Mouse (Mus musculus) granulocyte monocyte progenitor cell, adult 5-6 weeks (primary cell): ENCODE results near the gene Gm15517. TPM values are rescaled to one million over a fixed set of nuclear protein-coding genes. Genes with fewer than 3 reads are reported as not detected.
A peak's percentile ranks its signal among the peaks of the same experiment; 100 is the strongest.
"Not testable (repeated sequence)": the region's sequence is repeated elsewhere in the genome, so short reads cannot be mapped to it uniquely, and the experiment has no call there.

Experiments
- ATAC-seq: replicated peaks from 2 replicates; pipeline ENCODE4 v1.8.0; 2016; ENCODE audit warnings: mild to moderate bottlenecking, moderate TSS enrichment, inconsistent platforms; ENCODE audit not compliant: poor library complexity, severe bottlenecking
- total RNA-seq, 2 experiments: library from RNA; stranded (forward) in 1 of 2; stranded (reverse) in 1 of 2; fragments of 200-712, 200-1000 nt in 1 of 2; fragments of >200 nt in 1 of 2; fragmentation: Nextera tagmentation in 1 of 2; gene quantifications; 2 replicates each; pipeline ENCODE4 v1.2.3; 2014 to 2017

Gene Gm15517
- total RNA-seq (2014; fragmentation: Nextera tagmentation) = not detected in 2 replicates
- total RNA-seq (2017) = not detected in 2 replicates

DNA sequence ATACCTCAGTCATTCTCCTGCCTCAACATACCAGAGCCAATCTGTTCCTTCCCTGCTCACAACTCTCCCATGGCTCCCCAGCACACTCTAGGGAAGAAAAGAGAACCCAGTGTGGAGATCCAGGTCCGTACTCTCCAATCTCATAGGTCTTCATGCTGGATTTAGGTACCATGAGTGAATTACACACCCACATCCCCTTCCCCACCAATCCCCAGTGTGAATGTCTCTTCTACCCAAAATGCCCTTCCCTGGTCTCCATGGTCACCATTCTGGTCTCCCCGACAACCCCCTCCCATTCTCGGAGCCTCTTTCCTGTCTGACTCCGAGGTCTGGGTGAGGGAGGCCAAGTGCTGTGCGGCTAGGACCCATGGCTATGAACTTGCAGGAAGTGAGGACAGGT lies at the start of gene Gm15517:
Gene Gm15517, plus strand, starts transcription at position 301 of the 400 bp plus-strand sequence.
- ATAC-seq = no peak

DNA sequence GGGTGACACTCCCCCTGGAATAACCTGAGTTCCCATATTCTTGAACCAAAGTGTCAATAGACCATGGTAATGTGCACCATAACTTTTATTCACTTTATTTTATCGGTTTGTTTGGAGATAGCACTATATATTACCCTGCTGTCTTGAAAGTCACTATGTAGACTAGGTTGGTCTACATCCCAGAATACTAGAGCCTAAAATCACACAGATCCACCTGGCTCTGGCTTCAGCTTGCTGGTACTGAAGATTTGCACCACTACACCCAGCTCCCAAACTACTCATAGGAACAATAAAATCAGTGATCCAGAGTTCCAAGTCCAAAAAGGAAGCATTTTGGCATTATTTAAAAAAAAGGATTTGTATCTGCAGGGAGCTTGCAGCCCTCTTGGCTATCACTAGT lies 45.6 kb upstream of the Gm15517 start, which contains the start of gene Klk1b5:
Gene Klk1b5, plus strand, starts transcription at position 301 of the 400 bp plus-strand sequence.
- ATAC-seq = no peak

DNA sequence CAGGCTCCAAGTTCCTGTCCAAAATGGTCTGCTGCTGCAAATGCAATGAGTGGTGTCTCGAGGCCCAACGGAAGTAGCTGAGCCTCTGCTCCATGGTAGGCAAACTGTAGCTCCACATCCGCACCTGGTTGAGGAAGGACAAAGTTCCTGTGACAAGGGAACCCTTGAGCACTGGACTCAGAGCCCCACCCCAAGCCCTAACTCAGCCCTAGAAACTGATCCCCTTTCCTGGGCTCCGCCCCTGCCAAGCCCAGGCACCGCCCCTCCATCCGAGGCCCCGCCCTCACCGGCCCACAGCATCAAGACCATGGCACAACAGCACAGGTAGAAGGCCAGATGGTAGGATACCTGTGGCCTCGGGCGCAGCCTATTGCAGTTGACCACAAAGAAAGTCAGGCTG lies 39.6 kb upstream of the Gm15517 start:
- ATAC-seq = not testable (repeated sequence)

DNA sequence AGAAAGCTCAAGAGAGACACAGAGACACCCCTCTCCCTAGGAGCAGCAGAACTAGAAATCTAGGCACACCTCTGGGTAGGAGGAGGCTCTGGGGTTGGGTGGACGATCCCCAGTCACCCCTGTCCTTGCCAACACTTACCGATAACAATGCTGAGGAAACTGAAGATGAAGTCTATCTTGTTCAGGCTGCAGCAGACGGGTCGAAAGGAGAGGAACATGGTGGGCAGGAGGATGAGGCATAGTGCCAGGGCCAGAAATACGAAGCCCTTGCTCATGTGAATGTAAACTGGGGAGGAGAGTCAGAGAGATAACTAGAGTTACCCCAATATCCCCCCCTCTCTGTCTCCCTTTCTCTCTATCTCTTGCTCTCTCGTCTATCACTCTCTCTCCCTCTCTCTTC lies 38.9 kb upstream of the Gm15517 start:
- not testable (repeated sequence) for ATAC-seq

DNA sequence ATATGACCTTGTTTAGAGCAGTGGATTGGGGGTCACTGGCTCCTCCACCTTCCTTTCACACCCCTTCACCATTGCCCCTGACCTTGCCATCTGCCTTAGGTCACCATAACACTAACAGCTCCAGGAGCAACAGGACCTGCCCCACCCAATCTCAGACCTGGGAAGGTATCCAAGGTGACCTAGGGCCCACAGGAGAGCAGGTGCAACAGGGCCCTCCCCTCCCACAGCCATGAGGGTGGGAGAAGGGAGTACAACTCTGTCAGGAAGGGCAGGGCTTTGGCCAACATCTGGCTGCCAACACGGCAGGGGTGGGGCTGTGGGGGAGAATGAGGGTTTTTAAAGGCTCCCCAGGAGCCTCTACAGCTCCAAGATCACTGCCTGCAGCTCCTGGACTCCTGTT lies 36.2 kb upstream of the Gm15517 start, which contains the start of gene Klk1:
Gene Klk1, plus strand, starts transcription at position 285 of the 400 bp plus-strand sequence.
- no peak for ATAC-seq

DNA sequence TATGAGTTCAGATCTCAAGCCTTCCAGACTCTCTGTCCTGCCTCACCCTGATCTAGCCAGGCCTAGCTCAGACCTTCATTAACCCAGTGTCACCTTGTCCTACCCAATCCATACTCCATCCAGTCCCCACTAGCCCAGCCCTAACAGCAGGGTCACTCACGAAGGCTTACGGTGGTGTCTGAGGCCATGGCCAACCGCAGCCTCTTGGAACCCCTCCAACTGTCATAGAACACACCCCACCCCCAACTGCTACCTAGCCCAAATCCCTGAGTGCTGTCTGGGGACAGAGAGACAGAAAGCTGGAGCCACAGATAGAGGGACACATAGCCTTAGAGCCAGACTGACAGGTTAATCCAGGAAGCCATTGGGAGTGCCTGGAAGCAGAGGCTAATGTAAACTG lies 25.3 kb upstream of the Gm15517 start, which contains the start of gene Gm36864:
Gene Gm36864, plus strand, starts transcription at position 269 of the 400 bp plus-strand sequence.
- ATAC-seq = no peak

DNA sequence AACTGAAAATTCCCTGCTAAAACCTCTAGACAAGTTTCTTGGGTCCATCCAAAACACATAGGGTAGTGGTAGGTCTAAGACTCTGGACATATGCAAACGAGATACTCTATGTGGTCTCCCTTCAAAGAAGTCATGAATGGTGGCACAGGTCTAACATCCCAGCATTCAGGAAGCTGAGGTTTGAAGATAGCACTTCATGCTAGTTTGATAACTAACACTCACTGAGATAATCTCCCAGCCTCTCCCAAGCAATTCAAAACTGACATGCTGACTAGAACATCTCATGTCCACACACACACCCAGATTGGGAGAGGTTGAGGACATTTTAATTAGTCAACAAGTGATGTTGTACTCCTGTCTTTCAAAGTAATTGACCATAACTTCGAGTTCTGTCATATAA lies 21.3 kb upstream of the Gm15517 start:
- no peak for ATAC-seq

DNA sequence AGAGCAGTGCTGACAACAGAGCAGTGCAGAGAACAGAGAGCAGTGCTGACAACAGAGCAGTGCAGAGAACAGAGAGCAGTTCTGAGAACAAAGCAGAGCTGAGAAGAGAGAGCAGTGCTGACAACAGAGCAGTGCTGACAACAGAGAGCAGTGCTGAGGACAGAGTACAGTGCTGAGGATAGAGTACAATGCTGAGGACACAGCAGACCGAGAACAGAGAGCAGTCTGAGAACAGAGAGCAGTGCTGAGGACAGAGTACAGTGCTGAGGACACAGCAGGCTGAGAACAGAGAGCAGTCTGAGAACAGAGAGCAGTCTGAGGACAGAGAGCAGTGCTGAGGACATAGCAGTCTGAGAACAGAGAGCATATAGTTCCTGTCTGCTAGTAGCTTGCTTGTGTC lies 20.5 kb upstream of the Gm15517 start:
- ATAC-seq = no peak

DNA sequence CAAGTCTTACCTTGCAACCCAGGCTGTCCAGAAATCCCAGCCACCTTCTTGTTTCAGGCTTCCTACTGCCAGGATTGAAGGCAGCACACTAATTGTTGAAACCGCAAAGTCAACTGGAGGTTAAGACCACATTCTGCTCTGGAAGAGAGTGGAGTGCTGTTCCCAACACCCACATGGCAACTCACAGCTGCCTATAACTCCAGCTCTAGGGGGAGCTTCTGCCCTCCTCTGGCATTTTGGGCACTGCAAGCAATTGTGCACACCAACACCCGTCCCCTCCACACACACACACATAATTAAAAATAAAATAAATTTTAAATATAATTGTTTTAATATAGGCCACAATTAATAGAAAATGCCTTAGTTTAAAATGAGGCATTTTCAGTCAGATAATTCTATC lies 20.1 kb upstream of the Gm15517 start:
- no peak for ATAC-seq

DNA sequence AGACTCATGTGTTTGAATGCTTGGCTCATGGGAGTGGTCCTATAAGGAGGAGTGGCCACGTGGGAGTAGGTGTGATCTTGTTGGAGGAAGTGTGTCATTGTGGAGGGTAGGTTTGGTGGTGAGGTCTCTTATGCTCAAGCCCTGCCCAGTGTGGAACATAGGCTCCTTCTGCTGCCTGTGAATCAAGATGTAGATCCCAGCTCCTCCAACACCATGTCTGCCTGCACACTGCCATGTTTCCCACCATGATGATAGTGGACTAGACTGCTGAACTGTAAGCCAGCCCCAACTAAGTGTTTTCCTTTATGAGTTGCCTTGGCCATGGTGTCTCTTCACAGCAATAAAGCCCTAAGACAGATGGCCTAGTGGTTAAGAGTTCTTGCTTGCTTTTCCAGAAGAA lies 17.2 kb upstream of the Gm15517 start:
- no peak for ATAC-seq

DNA sequence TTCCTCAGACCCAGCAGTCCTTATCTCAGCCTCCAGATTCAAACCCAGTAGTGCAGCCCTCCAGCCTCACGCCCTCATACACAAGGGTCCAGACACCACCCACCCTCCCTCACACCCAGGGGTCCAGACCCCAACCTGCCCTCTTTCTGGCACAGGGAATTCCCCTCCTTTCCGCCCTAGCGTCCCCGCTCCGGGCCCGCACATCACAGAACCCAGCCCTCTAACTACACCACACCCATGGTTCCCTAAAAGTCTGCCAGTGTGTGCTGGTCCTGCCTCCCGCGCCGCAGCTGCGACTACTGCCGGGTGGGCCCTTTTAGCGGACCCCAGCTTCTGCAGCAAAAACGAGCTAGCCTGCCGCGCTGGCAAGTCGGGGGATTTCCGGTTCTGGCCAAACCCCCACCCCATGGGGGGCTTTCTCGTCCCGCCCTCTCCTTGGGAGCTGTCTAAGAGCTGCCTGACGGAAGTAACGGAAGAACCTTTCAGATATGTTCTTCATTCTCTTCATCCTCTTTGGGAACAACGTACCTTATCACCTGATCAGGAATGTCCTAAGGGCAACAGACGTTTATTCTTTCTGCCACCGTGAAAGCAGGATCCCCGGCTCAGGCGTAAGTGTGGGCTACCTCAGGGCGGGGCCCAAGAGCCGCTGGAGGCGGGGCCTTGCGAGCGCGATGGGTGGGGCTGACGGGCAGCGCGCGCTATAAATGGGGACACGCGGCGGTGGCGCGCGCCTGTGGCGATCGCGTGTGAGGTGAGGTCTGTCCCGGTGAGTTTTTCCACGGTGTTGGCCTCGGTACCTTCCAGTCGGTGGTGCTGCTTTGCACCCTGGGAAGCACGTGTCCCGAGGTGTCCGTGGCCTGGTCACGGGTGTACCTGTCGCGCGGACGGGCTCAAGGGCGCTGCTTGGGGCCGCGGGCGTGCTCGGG lies 14.9 kb upstream of the Gm15517 start, which contains the start of the genes 1700028J19Rik and 2410002F23Rik:
Gene 1700028J19Rik, minus strand, starts transcription at position 641 of the 929 bp plus-strand sequence.
Gene 2410002F23Rik, plus strand, starts transcription at position 668 of the 929 bp plus-strand sequence.
- peak; percentile 85 for ATAC-seq

DNA sequence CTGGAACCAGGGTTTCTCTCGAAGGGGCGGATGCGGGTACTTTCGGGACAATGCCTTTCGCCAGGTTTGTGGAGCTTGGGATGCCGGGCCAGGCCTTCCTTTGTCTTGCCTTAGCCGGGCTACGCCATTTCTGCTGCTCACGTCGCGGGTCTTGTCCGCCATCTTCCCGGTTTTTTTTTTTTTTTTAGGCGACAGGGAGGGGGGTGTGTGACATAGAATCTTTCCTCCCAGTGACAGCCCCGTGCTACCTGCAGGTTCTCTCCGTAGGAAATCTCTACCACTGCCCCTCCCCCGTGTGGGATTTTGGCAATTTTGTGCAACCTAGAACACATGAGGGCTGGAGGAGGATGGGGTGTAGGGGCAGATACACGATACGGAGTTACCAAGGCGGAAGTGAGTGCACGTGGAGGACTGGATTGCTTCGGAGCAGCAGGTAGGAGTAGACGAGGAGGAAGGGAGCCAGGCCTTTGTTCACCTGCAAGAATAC lies 14.2 kb upstream of the Gm15517 start:
- peak; percentile 33 for ATAC-seq

DNA sequence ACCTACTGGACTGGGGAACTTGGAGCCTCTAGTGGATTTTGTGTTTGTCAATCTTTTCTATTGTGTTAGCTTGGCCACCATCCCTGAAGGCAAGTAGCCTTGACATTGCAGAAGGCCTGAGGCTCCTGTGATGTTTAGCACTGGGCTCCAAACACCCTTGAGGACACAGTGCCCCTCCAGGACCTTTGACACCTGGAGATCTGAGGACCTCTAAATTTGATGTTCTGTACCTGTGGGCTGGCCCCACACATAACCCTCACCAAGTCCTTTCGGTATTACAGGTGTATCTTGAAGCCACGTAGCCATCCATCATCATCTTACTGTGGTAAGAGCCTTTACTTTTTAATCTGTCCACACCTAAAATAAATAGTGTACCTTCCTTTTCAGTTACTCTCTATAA lies 13.3 kb upstream of the Gm15517 start:
- no peak for ATAC-seq

DNA sequence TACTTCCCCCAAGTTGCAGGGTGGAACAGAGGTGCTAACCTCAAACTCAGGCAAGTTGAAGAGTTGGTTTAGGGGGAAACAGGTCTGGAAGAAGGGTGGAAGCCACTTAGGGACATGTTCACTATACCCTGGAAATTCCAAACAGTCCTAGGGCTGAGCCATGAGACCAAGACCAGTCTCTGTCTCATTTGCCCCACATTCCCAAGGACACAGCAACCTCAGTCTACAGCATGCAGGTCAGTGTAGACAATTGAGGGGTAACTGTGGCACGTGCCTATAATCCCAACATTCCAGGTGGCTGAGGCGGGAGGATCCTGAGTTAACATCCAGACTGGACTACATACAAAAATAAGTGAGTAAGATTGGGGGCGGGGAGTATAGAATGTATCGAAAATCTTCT lies 12.0 kb upstream of the Gm15517 start:
- no peak for ATAC-seq

DNA sequence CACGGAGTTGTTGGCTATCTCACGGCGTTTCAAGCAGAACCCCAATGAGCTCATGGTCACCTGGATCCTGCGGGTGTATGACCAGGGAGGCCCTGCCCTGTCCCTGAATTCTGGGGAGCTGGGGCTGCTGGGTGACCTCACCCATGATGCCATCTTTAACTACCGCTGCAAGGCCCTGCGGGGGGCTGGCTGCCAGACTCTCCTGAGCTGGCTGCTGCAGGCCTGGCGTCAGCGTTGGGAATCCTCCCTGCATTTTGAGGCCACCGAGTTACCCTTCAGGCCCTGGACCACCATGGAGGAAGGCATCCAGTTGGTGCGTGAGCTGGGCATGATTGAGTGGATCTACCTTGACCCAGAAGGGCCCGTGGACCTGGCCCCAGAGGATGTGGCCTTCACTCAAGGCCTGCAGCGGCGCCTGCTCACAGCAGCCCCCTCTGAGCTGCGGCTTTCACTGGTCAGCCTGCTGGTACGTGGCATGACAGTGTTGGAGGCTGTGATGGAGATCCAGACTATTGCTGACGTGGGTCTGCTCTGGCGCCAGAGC lies 10.4 kb upstream of the Gm15517 start:
- not testable (repeated sequence) for ATAC-seq

DNA sequence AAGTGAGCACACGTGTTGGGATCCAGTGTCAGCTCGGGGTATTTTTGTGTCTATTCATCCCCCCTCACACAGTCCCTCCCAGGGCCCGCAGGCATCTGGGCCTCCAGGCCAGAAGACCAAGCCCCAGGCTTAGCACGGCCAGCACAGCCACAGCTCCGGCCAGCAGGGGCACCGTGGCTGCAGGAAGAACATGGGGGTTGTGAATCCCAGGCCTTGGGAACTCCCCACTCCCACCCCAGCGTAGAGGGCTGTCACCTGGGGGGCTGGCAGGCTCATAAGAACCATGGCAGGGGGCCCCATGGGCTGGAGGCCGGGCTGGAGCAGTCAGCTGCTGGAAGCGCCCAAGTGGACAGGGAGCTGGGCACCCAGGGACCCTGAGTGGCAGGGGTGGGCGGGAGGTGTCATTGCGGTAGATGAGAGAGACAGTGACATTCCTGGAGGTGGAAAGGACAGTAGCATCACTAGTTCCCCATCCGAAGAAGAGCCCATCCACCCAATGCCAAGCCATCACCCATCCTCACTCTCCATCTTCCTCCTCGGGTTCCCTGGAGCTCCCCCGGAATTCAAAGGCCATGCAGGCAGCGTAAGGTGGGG lies 8.1 kb upstream of the Gm15517 start:
- ATAC-seq = no peak

DNA sequence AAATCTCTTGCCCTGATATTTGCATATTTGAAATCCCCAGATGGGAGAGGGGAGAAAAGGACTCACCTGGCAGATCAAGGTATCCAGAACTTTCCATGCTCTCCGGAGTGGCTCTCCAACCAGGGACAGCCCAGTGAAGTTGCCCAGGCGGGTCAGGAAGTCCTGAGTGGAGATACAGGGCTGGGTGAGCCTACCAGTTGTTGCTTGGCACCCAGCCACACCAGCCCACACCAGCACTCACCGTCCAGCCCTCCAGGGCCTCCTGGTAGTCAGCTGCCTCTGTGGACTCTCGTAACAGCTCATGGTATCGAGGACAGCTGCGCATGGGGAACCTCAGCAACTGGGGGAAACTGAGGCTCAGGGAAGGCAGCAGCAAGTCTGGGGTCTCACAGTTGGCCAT lies 6.3 kb upstream of the Gm15517 start:
- ATAC-seq = no peak

DNA sequence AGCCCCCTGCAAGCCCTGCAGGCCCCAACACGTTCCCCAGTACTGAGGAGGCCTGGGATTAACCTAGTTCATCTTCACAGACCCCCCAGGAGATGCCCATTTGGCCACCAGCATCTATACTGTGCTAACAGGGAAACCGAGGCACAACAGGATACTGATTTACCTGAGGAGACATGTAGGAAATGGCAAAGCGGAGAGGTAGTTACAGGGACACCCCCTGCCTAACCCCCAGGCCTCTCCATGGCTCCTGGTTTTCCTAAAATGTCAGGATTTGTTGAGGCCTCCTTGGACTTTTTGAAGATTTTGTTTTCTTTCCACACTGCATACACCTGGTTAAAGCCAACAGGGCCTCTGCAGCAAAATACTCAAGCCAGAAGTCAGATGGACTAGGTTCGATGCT lies 4.0 kb upstream of the Gm15517 start, which contains the start of gene Acp4:
Gene Acp4, minus strand, starts transcription at position 101 of the 400 bp plus-strand sequence.
- ATAC-seq = no peak

DNA sequence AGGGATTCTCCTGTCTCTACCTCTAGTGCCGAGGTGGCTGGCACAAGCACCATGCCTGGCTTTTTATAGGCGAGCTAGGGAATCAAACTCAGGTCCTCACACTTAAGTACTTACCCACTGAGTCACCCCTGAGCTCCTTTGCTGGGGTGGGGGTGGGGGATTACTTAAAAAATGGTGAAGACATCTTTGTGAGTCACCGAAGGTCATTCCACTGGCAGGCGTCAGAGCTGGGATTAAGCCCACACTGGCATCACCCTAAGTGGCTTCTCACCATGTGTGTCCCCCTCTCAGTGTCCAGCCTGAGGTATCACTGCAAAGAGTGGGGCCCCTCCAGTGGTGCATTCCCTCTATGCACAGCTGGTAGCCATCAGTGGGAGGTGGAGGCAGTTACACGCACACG lies 837 bp upstream of the Gm15517 start:
- ATAC-seq = no peak

DNA sequence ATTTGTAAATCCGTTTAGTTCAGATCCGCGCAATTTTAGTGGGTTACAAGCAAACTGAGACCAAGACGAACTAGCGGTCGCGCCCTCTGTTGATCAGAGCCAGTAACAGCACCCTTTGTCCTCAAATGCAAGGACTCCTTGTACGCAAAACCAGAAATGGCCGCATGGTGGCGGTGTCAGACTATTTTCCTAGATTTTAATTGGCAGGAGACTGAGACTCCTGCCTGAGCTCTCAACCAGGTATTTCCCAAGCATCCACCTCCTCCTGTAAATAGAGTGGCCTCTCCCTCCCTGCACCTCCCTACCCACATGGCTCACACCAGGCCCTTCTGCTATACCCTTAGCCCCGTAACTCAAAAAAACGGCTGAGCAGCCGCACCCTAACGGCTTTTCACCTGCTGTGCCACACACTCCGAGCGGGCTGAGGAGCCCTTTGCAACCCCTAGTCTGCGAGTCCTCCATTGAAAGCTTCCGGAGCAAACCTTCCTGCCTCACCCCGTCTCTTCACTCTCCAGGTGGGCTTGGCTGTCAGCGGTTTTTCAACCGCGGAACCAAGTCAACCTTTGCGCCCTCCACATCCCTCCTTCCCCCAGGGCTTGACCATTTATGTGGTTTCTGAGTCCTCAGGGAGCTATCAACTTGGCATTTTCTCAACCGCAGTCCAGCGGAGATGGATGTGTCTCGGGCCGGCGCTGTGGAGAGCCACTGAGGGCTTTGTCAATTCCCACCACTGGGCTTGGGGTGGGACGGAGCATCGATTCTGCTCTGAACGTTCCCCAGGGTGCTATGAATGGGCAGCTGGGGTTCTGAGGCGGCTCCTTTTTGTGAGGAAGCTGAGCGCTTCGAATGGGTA lies 1.8 kb downstream of the Gm15517 start:
- peak; percentile 94 for ATAC-seq
